Comparison of ENCODE assay signal across 8 mouse cellular contexts in genomic region chr12:79993821-79994571, GRCm38 (mm10).
DNase-seq lines count a peak whose midpoint lies in the region; ATAC-seq lines count a peak whose summit lies in the region.

No protein-coding gene starts in this region.

- peaks cover 73% of the 10 kb centered on the region for H3K4me1 ChIP-seq in lung, embryonic 15.5 days
- H3K4me1 ChIP-seq in neural tube, embryonic 11.5 days (ENCODE audit: control insufficient read depth, insufficient read depth, low read length), result no peaks in the 10 kb centered on the region

- H3K4me2 ChIP-seq in lung, embryonic 15.5 days, result no peak overlapping the region
- no peak overlapping the region for H3K4me2 ChIP-seq in neural tube, embryonic 11.5 days (ENCODE audit: low read depth)

- WGBS in lung, embryonic 15.5 days, result 30% methylated on average over 5 of the region's 5 CpGs
- WGBS in neural tube, embryonic 11.5 days, result 62% methylated on average over 5 of the region's 5 CpGs

- H3K27me3 ChIP-seq in lung, embryonic 15.5 days, result no peaks in the 10 kb centered on the region
- H3K27me3 ChIP-seq in neural tube, embryonic 11.5 days (ENCODE audit: control insufficient read depth, insufficient read depth, low read length), result no peaks in the 10 kb centered on the region

- H3K36me3 ChIP-seq in lung, embryonic 15.5 days, result no peaks in the 10 kb centered on the region
- H3K36me3 ChIP-seq in neural tube, embryonic 11.5 days (ENCODE audit: control insufficient read depth, insufficient read depth, low read length), result no peaks in the 10 kb centered on the region

- no peak for DNase-seq in lung, postnatal 25 days (ENCODE audit: low spot score)
- peak; percentile 54 for DNase-seq in kidney, postnatal 14 days
- DNase-seq in neural tube, embryonic 11.5 days (ENCODE audit: low spot score), result peak; percentile 44
- no peak for DNase-seq in adrenal gland, postnatal 10 days
- DNase-seq in right cerebral cortex, postnatal 25 days, result no peak
- no peak for DNase-seq in retina, embryonic 14.5 days (ENCODE audit: low spot score)

- no peaks in the 10 kb centered on the region for H3K9me3 ChIP-seq in lung, embryonic 15.5 days
- H3K9me3 ChIP-seq in neural tube, embryonic 11.5 days (ENCODE audit: control insufficient read depth, low read length), result no peaks in the 10 kb centered on the region

- H3K4me3 ChIP-seq in lung, embryonic 15.5 days, result no peak overlapping the region
- H3K4me3 ChIP-seq in neural tube, embryonic 11.5 days (ENCODE audit: low read depth, low read length), result no peak overlapping the region

- ATAC-seq in lung, embryonic 15.5 days (ENCODE audit: borderline replicate concordance, extremely low read depth, low FRiP score, low TSS enrichment), result peak; percentile 91
- peak; percentile 37 for ATAC-seq in granulocyte monocyte progenitor cell, adult 5-6 weeks (replicated peaks; ENCODE audit: poor library complexity, severe bottlenecking)
- ATAC-seq in neural tube, embryonic 11.5 days (ENCODE audit: insufficient read depth, low FRiP score, low TSS enrichment), result no peak

- H3K27ac ChIP-seq in lung, embryonic 15.5 days, result peak overlapping the region; percentile 92
- peak overlapping the region; percentile 28; the same call in 1 of the 2 replicates for H3K27ac ChIP-seq in neural tube, embryonic 11.5 days (ENCODE audit: low read depth, low read length)

- peak overlapping the region; percentile 5 for H3K9ac ChIP-seq in lung, embryonic 15.5 days
- no peak overlapping the region for H3K9ac ChIP-seq in neural tube, embryonic 11.5 days (ENCODE audit: low read length)

Comparison
In these comparisons a context has a peak if more than half of its experiments do, and no peak if none do; other contexts are left out.
1. DNase-seq: peak in kidney, postnatal 14 days (single experiment) and neural tube, embryonic 11.5 days (single experiment); none in lung, postnatal 25 days (single experiment), adrenal gland, postnatal 10 days (single experiment), right cerebral cortex, postnatal 25 days (single experiment) and retina, embryonic 14.5 days (single experiment).